Mouse (Mus musculus) cerebellum, adult 2 months (tissue): Measurements from ENCODE around the gene Srrm4. TPM values are rescaled to one million over a fixed set of nuclear protein-coding genes. Genes with fewer than 3 reads are reported as not detected.
"Not testable (repeated sequence)": the region's sequence is repeated elsewhere in the genome, so short reads cannot be mapped to it uniquely, and the experiment has no call there.

Experiments
- DNase-seq, 2 experiments: peaks; one replicate each; pipeline ENCODE4 v3.0.0; 2021
- H3K27ac ChIP-seq: fragments of 200-500 bp; 2 replicates; pipeline ENCODE4 v1.5.1; 2012; ENCODE audit warnings: low read length, control low read depth, inconsistent platforms; ENCODE audit not compliant: insufficient read depth
- H3K27me3 ChIP-seq: fragments of 200-500 bp; 2 replicates; pipeline ENCODE4 v1.6.1; 2012; ENCODE audit warnings: inconsistent platforms, mild to moderate bottlenecking, low read length, moderate library complexity; ENCODE audit not compliant: control insufficient read depth, insufficient read depth
- H3K4me1 ChIP-seq: fragments of 200-500 bp; 2 replicates; pipeline ENCODE4 v1.6.1; 2011; ENCODE audit warnings: low read length; ENCODE audit not compliant: control insufficient read depth, insufficient read depth
- H3K4me3 ChIP-seq: fragments of 200-500 bp; replicated peaks from 2 replicates; pipeline ENCODE3; 2011; ENCODE audit warnings: mild to moderate bottlenecking, low read depth, low read length, control low read depth; ENCODE audit not compliant: insufficient read depth
- CTCF ChIP-seq: fragments of 200-500 bp; IDR thresholded peaks from 2 replicates; pipeline ENCODE4 v1.5.1; 2011; ENCODE audit warnings: low read depth, mild to moderate bottlenecking, control low read depth, low read length, moderate library complexity, borderline replicate concordance; ENCODE audit not compliant: insufficient read depth
- POLR2A ChIP-seq: fragments of 200-500 bp; IDR thresholded peaks from 2 replicates; pipeline ENCODE4 v1.6.1; 2011; ENCODE audit warnings: low read length, control low read depth, borderline replicate concordance; ENCODE audit not compliant: insufficient read depth
- WGBS: fragments of 180-500 bp; shearing (Covaris S2); methylation state at CpG from one replicate; pipeline ENCODE4 v1.1.7; 2018; 5-methylcytosine and 5-hydroxymethylcytosine counted together
- polyA plus RNA-seq: library from polyadenylated mRNA; depleted of rRNA; stranded (reverse); fragments of >200 nt; gene quantifications from 2 replicates; pipeline ENCODE4 v1.2.3, GENCODE M21; 2012

Gene Srrm4
- polyA plus RNA-seq, 1 experiment: 29.6 TPM

- DNase-seq: no peak
- TF ChIP-seq POLR2A: no peak
- no peak for TF ChIP-seq CTCF
- no peak overlapping the region for H3K4me3 ChIP-seq
- 46% methylated on average over 13 of the region's 13 CpGs for WGBS
- H3K4me1 ChIP-seq: peaks cover 5% of the 10 kb centered on the region
- no peaks in the 10 kb centered on the region for H3K27me3 ChIP-seq
- H3K27ac ChIP-seq: no peak overlapping the region
Measured at GRCm38 (mm10) chr5:116434976-116435850, 156.4 kb downstream of the Srrm4 start.

GRCm38 (mm10) chr5:116432871-116433270, 158.7 kb downstream of the Srrm4 start:
- Histone ChIP-seq H3K4me3 (no peak overlapping the region), H3K27me3 (no peaks in the 10 kb centered on the region), H3K4me1 (no peaks in the 10 kb centered on the region; the same call in 1 of the 2 replicates), H3K27ac (no peak overlapping the region)
- no peak for DNase-seq
- WGBS: 79% methylated on average over 7 of the region's 7 CpGs
- TF ChIP-seq CTCF (no peak), POLR2A (no peak)

GRCm38 (mm10) chr5:116426701-116427100, 164.9 kb downstream of the Srrm4 start:
- TF ChIP-seq POLR2A (no peak), CTCF (no peak)
- WGBS: 90% methylated on average over 2 of the region's 2 CpGs
- H3K4me1 ChIP-seq: peaks cover 12% of the 10 kb centered on the region
- no peak overlapping the region for H3K27ac ChIP-seq
- no peak for DNase-seq
- no peaks in the 10 kb centered on the region for H3K27me3 ChIP-seq
- H3K4me3 ChIP-seq: no peak overlapping the region

- H3K27ac ChIP-seq, H3K27me3 ChIP-seq, DNase-seq, H3K4me3 ChIP-seq: not testable (repeated sequence)
- 95% methylated on average over 3 of the region's 3 CpGs for WGBS
- H3K4me1 ChIP-seq: peaks cover 19% of the 10 kb centered on the region
Measured at GRCm38 (mm10) chr5:116425709-116426108, 165.9 kb downstream of the Srrm4 start.

GRCm38 (mm10) chr5:116425273-116425672, 166.3 kb downstream of the Srrm4 start:
- DNase-seq: no peak
- 73% methylated on average over 7 of the region's 7 CpGs for WGBS
- Histone ChIP-seq H3K4me3 (no peak overlapping the region), H3K27ac (no peak overlapping the region), H3K27me3 (no peaks in the 10 kb centered on the region), H3K4me1 (peaks cover 21% of the 10 kb centered on the region)
- TF ChIP-seq CTCF: no peak
- no peak for TF ChIP-seq POLR2A

GRCm38 (mm10) chr5:116423746-116424145, 167.9 kb downstream of the Srrm4 start:
- Histone ChIP-seq H3K4me3 (no peak overlapping the region), H3K27me3 (no peaks in the 10 kb centered on the region), H3K27ac (no peak overlapping the region), H3K4me1 (peaks cover 26% of the 10 kb centered on the region)
- 95% methylated on average over 8 of the region's 8 CpGs for WGBS
- TF ChIP-seq POLR2A (no peak), CTCF (no peak)
- no peak for DNase-seq

GRCm38 (mm10) chr5:116422699-116423201, 168.9 kb downstream of the Srrm4 start, which contains the start of gene Hspb8:
Gene Hspb8, minus strand, starts transcription at chr5:116422864.
- no peak for TF ChIP-seq CTCF
- no peak for TF ChIP-seq POLR2A
- under 1% methylated on average over 19 of the region's 20 CpGs for WGBS
- peak; percentile 89 to 90 for DNase-seq
- no peaks in the 10 kb centered on the region for H3K27me3 ChIP-seq
- H3K4me1 ChIP-seq: peaks cover 26% of the 10 kb centered on the region
- peak within 1 kb of the TSS; percentile 63 for H3K4me3 ChIP-seq
- peak within 1 kb of the TSS; percentile 37 for H3K27ac ChIP-seq
